Mouse (Mus musculus) heart, adult 18-20 months (tissue): ENCODE results near the gene Hkdc1. TPM values are rescaled to one million over a fixed set of nuclear protein-coding genes. Genes with fewer than 3 reads are reported as not detected.

Source experiments
- DNase-seq, 2 experiments: peaks; one replicate each; pipeline ENCODE4 v3.0.0; 2021 to 2022; ENCODE audit warnings: mixed read lengths in 1 of 2
- total RNA-seq, 2 experiments: library from RNA; stranded (reverse); gene quantifications; 2 replicates each; pipeline ENCODE4 v1.2.3; 2021

Hkdc1 gene
- total RNA-seq, 2 experiments from 2014 or later = not detected

GRCm38 (mm10) chr10:62379808-62380207 is 42.5 kb downstream of the Hkdc1 start, which contains the start of gene Hk1:
TSS of gene Hk1 (minus strand) at chr10:62379908.
- DNase-seq = no peak

GRCm38 (mm10) chr10:62358827-62359226 is 63.5 kb downstream of the Hkdc1 start:
- DNase-seq = no peak

- DNase-seq = peak; percentile 61 to 64
Observed at GRCm38 (mm10) chr10:62356105-62356730, 66.1 kb downstream of the Hkdc1 start.

- DNase-seq = no peak
Observed at GRCm38 (mm10) chr10:62345147-62345546, 77.1 kb downstream of the Hkdc1 start.

- no peak for DNase-seq
Observed at GRCm38 (mm10) chr10:62344004-62344752, 78.1 kb downstream of the Hkdc1 start.

- no peak for DNase-seq
Observed at GRCm38 (mm10) chr10:62342512-62342911, 79.8 kb downstream of the Hkdc1 start.

- DNase-seq = no peak
Observed at GRCm38 (mm10) chr10:62341956-62342355, 80.3 kb downstream of the Hkdc1 start.

GRCm38 (mm10) chr10:62340991-62341390 is 81.3 kb downstream of the Hkdc1 start:
- DNase-seq = no peak

GRCm38 (mm10) chr10:62340095-62340731 is 82.1 kb downstream of the Hkdc1 start:
- peak; percentile 99 for DNase-seq

- DNase-seq = peak; percentile 69 to 73
Observed at GRCm38 (mm10) chr10:62339211-62340094, 82.8 kb downstream of the Hkdc1 start.

- DNase-seq = peak in 1 of 2 experiments; percentile 55
Observed at GRCm38 (mm10) chr10:62338626-62339025, 83.7 kb downstream of the Hkdc1 start.

GRCm38 (mm10) chr10:62338176-62338575 is 84.1 kb downstream of the Hkdc1 start:
- DNase-seq = no peak

- peak; percentile 67 to 72 for DNase-seq
Observed at GRCm38 (mm10) chr10:62336601-62337578, 85.4 kb downstream of the Hkdc1 start.

GRCm38 (mm10) chr10:62335423-62335776 is 86.9 kb downstream of the Hkdc1 start:
- no peak for DNase-seq

- DNase-seq = no peak
Observed at GRCm38 (mm10) chr10:62334686-62335422, 87.4 kb downstream of the Hkdc1 start.

- DNase-seq = no peak
Observed at GRCm38 (mm10) chr10:62333269-62333668, 89.0 kb downstream of the Hkdc1 start.
